ENCODE assay signal across 7 mouse cellular contexts in genomic region chr6:145346789-145347557, GRCm38 (mm10).
DNase-seq lines count a peak whose midpoint lies in the region; ATAC-seq and TF ChIP-seq lines count a peak whose summit lies in the region.

No protein-coding gene starts in this region.

- intact Hi-C loops in left cerebral cortex, postnatal 36 days (cut with DNase I): no loop called here

- no peak overlapping the region for H3K9ac ChIP-seq in lung, postnatal 0 days (replicated peaks; ENCODE audit: low read depth)
- H3K9ac ChIP-seq in stomach, embryonic 16.5 days (ENCODE audit: low read length): no peak overlapping the region

- peak; percentile 11; the same call in 1 of the 2 replicates for ATAC-seq in lung, postnatal 0 days
- 0 out of 2 replicates have a peak, but pooled peaks have one; percentile 12 for ATAC-seq in stomach, embryonic 16.5 days (ENCODE audit: insufficient read depth, low FRiP score)

- H3K27ac ChIP-seq in lung, postnatal 0 days (ENCODE audit: low read length): no peak overlapping the region
- H3K27ac ChIP-seq in stomach, embryonic 16.5 days (ENCODE audit: low read length): no peak overlapping the region

- H3K4me2 ChIP-seq in lung, postnatal 0 days (replicated peaks; ENCODE audit: low read depth, low read length): no peak overlapping the region
- H3K4me2 ChIP-seq in stomach, embryonic 16.5 days (ENCODE audit: low read depth, low read length): no peak overlapping the region

- DNase-seq in lung, postnatal 0 days (ENCODE audit: low spot score): no peak
- no peak for DNase-seq in lung, postnatal 36 days
- DNase-seq in cerebellum, adult 18-20 months: peak; percentile 83 to 85
- peak; percentile 37 for DNase-seq in kidney, adult 9 months
- no peak for DNase-seq in c-Kit-positive CD71-positive TER-119-positive erythroid progenitor cells, embryonic 14.5 days (ENCODE audit: low spot score)
- no peak for DNase-seq in left cerebral cortex, postnatal 36 days (ENCODE audit: low spot score in 2 of 2)

- TF ChIP-seq CTCF in lung, postnatal 0 days (IDR thresholded peaks at IDR 0.05): no peak

- no peaks in the 10 kb centered on the region for H3K4me1 ChIP-seq in lung, postnatal 0 days (ENCODE audit: insufficient read depth, low read depth, low read length)
- peaks cover 3% of the 10 kb centered on the region; the same call in 1 of the 2 replicates for H3K4me1 ChIP-seq in stomach, embryonic 16.5 days (ENCODE audit: control insufficient read depth, insufficient read depth, low read length)

- no peaks in the 10 kb centered on the region for H3K9me3 ChIP-seq in lung, postnatal 0 days (ENCODE audit: low read length)
- H3K9me3 ChIP-seq in stomach, embryonic 16.5 days (replicated peaks; ENCODE audit: control insufficient read depth, low read length): no peaks in the 10 kb centered on the region

- no peaks in the 10 kb centered on the region for H3K36me3 ChIP-seq in lung, postnatal 0 days (ENCODE audit: insufficient read depth, low read length)
- H3K36me3 ChIP-seq in stomach, embryonic 16.5 days (ENCODE audit: control insufficient read depth, insufficient read depth, low read length): no peaks in the 10 kb centered on the region

- H3K4me3 ChIP-seq in lung, postnatal 0 days (ENCODE audit: low read depth, low read length): no peak overlapping the region
- no peak overlapping the region for H3K4me3 ChIP-seq in stomach, embryonic 16.5 days (replicated peaks; ENCODE audit: low read length)

- no peaks in the 10 kb centered on the region for H3K27me3 ChIP-seq in lung, postnatal 0 days (replicated peaks; ENCODE audit: insufficient read depth, low read length)
- no peaks in the 10 kb centered on the region for H3K27me3 ChIP-seq in stomach, embryonic 16.5 days (ENCODE audit: control insufficient read depth, insufficient read depth, low read length)

- 52% methylated on average over 11 of the region's 11 CpGs for WGBS in lung, postnatal 0 days
- 70% methylated on average over 11 of the region's 11 CpGs for WGBS in stomach, embryonic 16.5 days

- TF ChIP-seq EP300 in lung, postnatal 0 days (IDR thresholded peaks at IDR 0.05): no peak

Comparison
In these comparisons a context has a peak if more than half of its experiments do, and no peak if none do; other contexts are left out.
1. DNase-seq: peak in cerebellum, adult 18-20 months (2 of 2) and kidney, adult 9 months (single experiment); none in lung, postnatal 0 days (single experiment), lung, postnatal 36 days (single experiment), c-Kit-positive CD71-positive TER-119-positive erythroid progenitor cells, embryonic 14.5 days (single experiment) and left cerebral cortex, postnatal 36 days (0 of 2).